Mouse (Mus musculus) hindbrain, embryonic 10.5 days (tissue): ENCODE results near the gene Kbtbd6. TPM values are rescaled to one million over a fixed set of nuclear protein-coding genes. Genes with fewer than 3 reads are reported as not detected.
"Not testable (repeated sequence)": the region's sequence is repeated elsewhere in the genome, so short reads cannot be mapped to it uniquely, and the experiment has no call there.

Experiments used
- DNase-seq: peaks from one replicate; pipeline ENCODE4 v3.0.0-alpha.2; 2017; ENCODE audit warnings: low spot score
- H3K27ac ChIP-seq: fragments of 300-500 bp; sonication (generic); 2 replicates; pipeline ENCODE4 v1.5.1; 2016; ENCODE audit warnings: mild to moderate bottlenecking, moderate library complexity
- H3K27me3 ChIP-seq: fragments of 300-500 bp; sonication (generic); 2 replicates; pipeline ENCODE4 v1.6.1; 2016; ENCODE audit warnings: mild to moderate bottlenecking; ENCODE audit not compliant: poor library complexity, insufficient read depth, severe bottlenecking
- H3K36me3 ChIP-seq: fragments of 300-500 bp; sonication (generic); 2 replicates; pipeline ENCODE4 v1.6.1; 2016; ENCODE audit warnings: mild to moderate bottlenecking, moderate library complexity
- H3K4me1 ChIP-seq: fragments of 300-500 bp; sonication (generic); replicated peaks from 2 replicates; pipeline ENCODE4 v1.6.1; 2016; ENCODE audit warnings: mild to moderate bottlenecking
- H3K4me3 ChIP-seq: fragments of 300-500 bp; sonication (generic); 2 replicates; pipeline ENCODE4 v1.5.1; 2016; ENCODE audit warnings: mild to moderate bottlenecking, moderate library complexity
- H3K9me3 ChIP-seq: fragments of 300-500 bp; sonication (generic); 2 replicates; pipeline ENCODE4 v1.6.1; 2016; ENCODE audit warnings: mild to moderate bottlenecking, moderate library complexity
- WGBS: fragments of 180-500 bp; shearing (Covaris S2); methylation state at CpG from one replicate; pipeline ENCODE4 v1.1.7; 2016; 5-methylcytosine and 5-hydroxymethylcytosine counted together
- polyA plus RNA-seq: library from polyadenylated mRNA; unstranded; fragments of >200 nt; fragmentation: Nextera tagmentation; extraction: Ambion mirVana; gene quantifications from 2 replicates; pipeline ENCODE4 v1.2.1, GENCODE M21; 2016

Kbtbd6 gene
- polyA plus RNA-seq, 1 experiment from 2014 or later: 4.9 TPM

- WGBS: 39% methylated on average over 16 of the region's 16 CpGs
- H3K27ac ChIP-seq: peak overlapping the region; percentile 62
Observed at GRCm38 (mm10) chr14:79445055-79445620, 6.5 kb upstream of the Kbtbd6 start.

GRCm38 (mm10) chr14:79452591-79452934 lies 928 bp downstream of the Kbtbd6 start:
- not testable (repeated sequence) for H3K4me3 ChIP-seq, H3K4me1 ChIP-seq, H3K36me3 ChIP-seq, H3K27me3 ChIP-seq, H3K27ac ChIP-seq, DNase-seq
- 98% methylated on average over 8 of the region's 10 CpGs for WGBS
- H3K9me3 ChIP-seq: peaks cover 15% of the 10 kb centered on the region

More at GRCm38 (mm10) chr14:79445055-79445620, 6.5 kb upstream of the Kbtbd6 start:
- peak; percentile 35 for DNase-seq
- peak overlapping the region; percentile 35 for H3K4me3 ChIP-seq
- no peaks in the 10 kb centered on the region for H3K36me3 ChIP-seq
- no peaks in the 10 kb centered on the region for H3K27me3 ChIP-seq
- H3K4me1 ChIP-seq: peaks cover 16% of the 10 kb centered on the region
- no peaks in the 10 kb centered on the region for H3K9me3 ChIP-seq

DNA sequence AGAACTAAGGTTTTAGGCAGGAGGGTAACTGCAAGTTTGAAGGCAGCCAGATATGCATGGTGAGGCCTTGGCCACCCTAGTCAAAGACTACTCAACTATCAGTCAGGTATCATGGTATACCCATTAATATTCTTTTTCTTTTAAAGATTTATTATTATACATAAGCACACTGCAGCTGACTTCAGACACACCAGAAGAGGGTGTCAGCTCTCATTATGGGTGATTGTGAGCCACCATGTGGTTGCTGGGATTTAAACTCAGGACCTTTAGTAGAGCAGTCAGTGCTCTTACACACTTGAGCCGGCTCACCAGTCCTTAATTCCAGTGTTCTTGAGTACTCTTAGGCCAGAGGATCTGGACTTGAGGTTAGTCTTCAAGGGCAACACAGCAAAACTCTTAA lies 8.8 kb downstream of the Kbtbd6 start:
- no peak for DNase-seq
- Histone ChIP-seq H3K9me3 (0 out of 2 replicates have a peak, but pooled peaks cover 4% of the 10 kb centered on the region), H3K4me3 (no peak overlapping the region), H3K27ac (no peak overlapping the region), H3K36me3 (peaks cover 56% of the 10 kb centered on the region), H3K27me3 (no peaks in the 10 kb centered on the region), H3K4me1 (no peaks in the 10 kb centered on the region)
- WGBS: 88% methylated on average over 1 of the region's 1 CpGs

DNA sequence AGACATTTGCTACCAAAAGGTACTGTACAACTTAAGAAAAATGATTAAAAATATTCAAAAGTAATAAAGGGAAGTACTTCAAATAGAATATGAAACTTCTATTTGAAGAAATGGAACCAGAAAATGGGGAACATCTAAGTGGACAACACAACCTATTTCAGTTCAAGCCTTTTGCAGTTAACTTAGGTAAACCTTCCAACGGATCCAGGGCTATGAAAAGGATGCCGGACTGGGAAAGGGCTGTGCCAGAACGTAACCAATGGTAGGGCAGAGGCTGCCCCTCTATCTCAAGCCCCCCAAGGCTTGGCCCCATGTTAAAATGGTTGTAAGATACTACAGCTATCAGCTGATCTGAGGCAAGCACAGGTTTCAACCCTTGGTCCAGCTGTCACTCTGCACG lies 9.4 kb downstream of the Kbtbd6 start:
- Histone ChIP-seq H3K27ac (no peak overlapping the region), H3K27me3 (no peaks in the 10 kb centered on the region), H3K9me3 (0 out of 2 replicates have a peak, but pooled peaks cover 4% of the 10 kb centered on the region), H3K36me3 (peaks cover 62% of the 10 kb centered on the region), H3K4me3 (no peak overlapping the region), H3K4me1 (no peaks in the 10 kb centered on the region)
- WGBS: 93% methylated on average over 4 of the region's 4 CpGs
- no peak for DNase-seq

- Histone ChIP-seq H3K27ac (no peak overlapping the region), H3K36me3 (peaks cover 97% of the 10 kb centered on the region), H3K4me1 (no peaks in the 10 kb centered on the region), H3K4me3 (no peak overlapping the region), H3K9me3 (no peaks in the 10 kb centered on the region), H3K27me3 (no peaks in the 10 kb centered on the region)
- WGBS: 95% methylated on average over 1 of the region's 1 CpGs
- DNase-seq: no peak
Observed at GRCm38 (mm10) chr14:79465623-79466022, 14.0 kb downstream of the Kbtbd6 start.

GRCm38 (mm10) chr14:79467621-79468020 lies 16.0 kb downstream of the Kbtbd6 start:
- Histone ChIP-seq H3K4me3 (no peak overlapping the region), H3K36me3 (peaks cover 97% of the 10 kb centered on the region), H3K27ac (no peak overlapping the region), H3K4me1 (no peaks in the 10 kb centered on the region), H3K9me3 (no peaks in the 10 kb centered on the region), H3K27me3 (no peaks in the 10 kb centered on the region)
- 29% methylated on average over 3 of the region's 3 CpGs for WGBS
- DNase-seq: no peak

GRCm38 (mm10) chr14:79473384-79473783 lies 21.7 kb downstream of the Kbtbd6 start:
- H3K4me3 ChIP-seq: no peak overlapping the region
- H3K36me3 ChIP-seq: peaks cover 99% of the 10 kb centered on the region
- no peaks in the 10 kb centered on the region for H3K27me3 ChIP-seq
- H3K27ac ChIP-seq: no peak overlapping the region
- DNase-seq: no peak
- 87% methylated on average over 2 of the region's 2 CpGs for WGBS
- H3K9me3 ChIP-seq: no peaks in the 10 kb centered on the region
- no peaks in the 10 kb centered on the region for H3K4me1 ChIP-seq

DNA sequence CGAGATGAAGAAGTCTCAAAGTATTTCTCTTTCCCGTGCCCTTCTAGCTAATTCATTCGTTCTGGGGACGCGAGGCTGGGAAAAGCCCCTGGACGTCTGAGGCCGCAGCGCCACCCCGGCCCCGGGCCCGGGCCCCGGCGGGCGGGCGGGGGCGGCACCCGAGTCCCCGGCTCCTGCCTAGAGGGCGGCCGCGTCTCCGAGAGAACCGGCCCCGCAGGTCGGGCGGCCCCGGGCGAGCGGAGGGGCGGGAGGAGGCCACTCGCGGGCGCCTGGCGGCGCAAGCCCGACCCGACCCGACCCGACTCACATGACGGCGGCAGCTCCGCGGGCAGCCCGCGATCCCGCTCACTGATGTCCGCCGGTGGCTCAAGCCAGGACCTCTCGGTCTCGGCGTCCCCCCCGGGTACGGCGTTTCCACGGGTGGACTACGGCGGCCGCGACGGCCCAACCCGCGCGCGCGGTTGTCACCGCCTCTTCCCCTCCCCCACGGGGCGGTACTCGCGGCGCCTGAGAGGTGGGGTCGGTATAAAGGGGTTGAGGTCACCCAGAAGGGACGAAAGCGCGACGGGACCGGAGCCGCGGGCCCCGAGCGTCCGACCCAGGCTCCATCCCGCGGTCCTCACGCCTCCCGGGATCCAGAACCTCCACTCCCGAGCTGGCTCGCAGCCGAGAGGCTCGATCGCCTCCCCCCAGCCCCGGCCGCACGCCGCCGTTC lies 29.1 kb downstream of the Kbtbd6 start, which contains the start of gene Elf1:
Elf1 (plus strand) TSS at position 571 of the 715 bp plus-strand sequence.
- WGBS: under 1% methylated on average over 96 of the region's 96 CpGs
- H3K4me3 ChIP-seq: peak within 1 kb of the TSS; percentile 86
- DNase-seq: peak; percentile 91
- H3K9me3 ChIP-seq: no peaks in the 10 kb centered on the region
- peak within 1 kb of the TSS; percentile 99 for H3K27ac ChIP-seq
- peaks cover 36% of the 10 kb centered on the region for H3K36me3 ChIP-seq
- H3K27me3 ChIP-seq: 0 out of 2 replicates have a peak, but pooled peaks cover 3% of the 10 kb centered on the region
- H3K4me1 ChIP-seq: peaks cover 31% of the 10 kb centered on the region

DNA sequence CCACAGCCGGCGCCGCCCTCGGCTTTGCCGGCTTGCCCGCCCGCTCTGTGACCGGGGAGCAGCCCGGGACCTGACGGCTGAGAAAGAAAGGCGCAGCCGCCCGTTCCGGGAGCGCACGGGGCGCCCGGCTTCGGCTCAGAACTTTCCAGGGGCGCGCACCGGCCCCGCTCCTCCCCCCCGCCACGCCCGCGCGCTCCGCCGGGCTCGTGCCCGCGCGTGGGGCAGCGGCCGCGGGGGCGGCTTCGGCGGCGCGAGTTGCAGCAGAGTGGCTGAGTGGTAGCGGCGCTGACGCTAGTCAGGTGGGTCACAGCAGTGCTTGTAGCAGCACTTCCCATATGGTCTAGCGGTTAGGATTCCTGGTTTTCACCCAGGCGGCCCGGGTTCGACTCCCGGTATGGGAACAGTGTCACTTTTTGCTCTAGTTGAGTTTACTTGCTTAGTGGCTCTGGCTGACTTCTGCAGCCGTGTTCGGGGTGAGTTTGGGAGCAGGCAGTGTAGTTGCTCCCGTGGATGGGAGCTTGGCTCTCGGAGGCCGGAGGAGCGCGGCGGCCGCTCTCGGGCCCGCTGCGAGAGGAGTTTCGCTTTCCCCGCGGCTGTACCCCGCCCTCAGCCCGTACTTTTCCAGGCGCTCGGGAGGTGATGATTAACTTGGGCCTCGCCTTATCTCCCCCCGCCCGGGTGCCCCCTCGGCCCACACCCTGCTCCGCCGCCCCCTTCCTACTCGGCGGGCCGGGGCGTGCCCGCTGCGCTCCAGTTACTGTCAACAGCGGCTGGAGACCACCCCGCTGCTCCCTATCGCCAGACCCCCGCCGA lies 29.9 kb downstream of the Kbtbd6 start, which contains the start of gene Wbp4:
Wbp4 (minus strand) TSS at position 182 of the 813 bp plus-strand sequence.
- Histone ChIP-seq H3K4me3 (peak within 1 kb of the TSS; percentile 86), H3K27ac (peak within 1 kb of the TSS; percentile 99), H3K36me3 (peaks cover 29% of the 10 kb centered on the region), H3K27me3 (peaks cover 8% of the 10 kb centered on the region; the same call in 1 of the 2 replicates), H3K4me1 (peaks cover 34% of the 10 kb centered on the region), H3K9me3 (no peaks in the 10 kb centered on the region)
- WGBS: under 1% methylated on average over 86 of the region's 86 CpGs
- peak; percentile 96 for DNase-seq

DNA sequence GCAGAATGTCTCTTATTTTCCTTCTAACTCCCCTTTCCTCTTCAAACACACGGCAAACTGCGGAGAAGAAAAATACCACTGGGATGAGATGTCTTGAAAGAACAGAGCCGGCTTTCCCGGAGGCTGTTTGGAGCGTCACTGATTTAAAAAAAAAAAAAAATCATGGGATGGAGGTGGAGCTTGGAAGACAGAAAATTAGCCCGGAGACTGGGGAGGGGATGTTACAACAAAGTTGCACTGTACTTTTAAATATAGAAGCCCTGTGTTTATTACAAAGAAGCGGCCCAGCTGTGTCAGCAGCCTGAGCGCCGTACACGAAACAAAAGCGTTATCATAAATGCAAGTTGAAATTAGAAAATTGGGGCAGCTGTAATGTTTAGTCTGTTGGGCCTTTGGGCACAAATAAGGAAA lies 30.6 kb downstream of the Kbtbd6 start:
- no peak for DNase-seq
- Histone ChIP-seq H3K4me3 (peak overlapping the region; percentile 86), H3K27me3 (peaks cover 15% of the 10 kb centered on the region; the same call in 1 of the 2 replicates), H3K27ac (peak overlapping the region; percentile 99), H3K4me1 (peaks cover 41% of the 10 kb centered on the region), H3K36me3 (peaks cover 22% of the 10 kb centered on the region), H3K9me3 (no peaks in the 10 kb centered on the region)
- WGBS: under 1% methylated on average over 11 of the region's 11 CpGs

GRCm38 (mm10) chr14:79482747-79483355 lies 31.2 kb downstream of the Kbtbd6 start:
- Histone ChIP-seq H3K9me3 (no peaks in the 10 kb centered on the region), H3K36me3 (peaks cover 16% of the 10 kb centered on the region), H3K27me3 (peaks cover 15% of the 10 kb centered on the region; the same call in 1 of the 2 replicates), H3K4me1 (peaks cover 46% of the 10 kb centered on the region), H3K4me3 (peak overlapping the region; percentile 86), H3K27ac (peak overlapping the region; percentile 99)
- WGBS: 29% methylated on average over 15 of the region's 15 CpGs
- no peak for DNase-seq

- no peaks in the 10 kb centered on the region for H3K9me3 ChIP-seq
- 75% methylated on average over 8 of the region's 8 CpGs for WGBS
- H3K27me3 ChIP-seq: peaks cover 15% of the 10 kb centered on the region; the same call in 1 of the 2 replicates
- H3K36me3 ChIP-seq: peaks cover 8% of the 10 kb centered on the region; the same call in 1 of the 2 replicates
- DNase-seq: no peak
- H3K27ac ChIP-seq: peak overlapping the region; percentile 99; the same call in 1 of the 2 replicates
- peak overlapping the region; percentile 86 for H3K4me3 ChIP-seq
- H3K4me1 ChIP-seq: peaks cover 46% of the 10 kb centered on the region
Observed at GRCm38 (mm10) chr14:79483611-79484120, 32.0 kb downstream of the Kbtbd6 start.
